Mouse (Mus musculus): Measurements from ENCODE around the gene Rab5a. TPM values are rescaled to one million over a fixed set of nuclear protein-coding genes. Genes with fewer than 3 reads are reported as not detected.
A peak's percentile ranks its signal among the peaks of the same experiment; 100 is the strongest.

Gene Rab5a
- 59.9 and 63.9 TPM in 2 replicates for polyA plus RNA-seq (2016; fragmentation: Nextera tagmentation; extraction: Ambion mirVana)

DNA sequence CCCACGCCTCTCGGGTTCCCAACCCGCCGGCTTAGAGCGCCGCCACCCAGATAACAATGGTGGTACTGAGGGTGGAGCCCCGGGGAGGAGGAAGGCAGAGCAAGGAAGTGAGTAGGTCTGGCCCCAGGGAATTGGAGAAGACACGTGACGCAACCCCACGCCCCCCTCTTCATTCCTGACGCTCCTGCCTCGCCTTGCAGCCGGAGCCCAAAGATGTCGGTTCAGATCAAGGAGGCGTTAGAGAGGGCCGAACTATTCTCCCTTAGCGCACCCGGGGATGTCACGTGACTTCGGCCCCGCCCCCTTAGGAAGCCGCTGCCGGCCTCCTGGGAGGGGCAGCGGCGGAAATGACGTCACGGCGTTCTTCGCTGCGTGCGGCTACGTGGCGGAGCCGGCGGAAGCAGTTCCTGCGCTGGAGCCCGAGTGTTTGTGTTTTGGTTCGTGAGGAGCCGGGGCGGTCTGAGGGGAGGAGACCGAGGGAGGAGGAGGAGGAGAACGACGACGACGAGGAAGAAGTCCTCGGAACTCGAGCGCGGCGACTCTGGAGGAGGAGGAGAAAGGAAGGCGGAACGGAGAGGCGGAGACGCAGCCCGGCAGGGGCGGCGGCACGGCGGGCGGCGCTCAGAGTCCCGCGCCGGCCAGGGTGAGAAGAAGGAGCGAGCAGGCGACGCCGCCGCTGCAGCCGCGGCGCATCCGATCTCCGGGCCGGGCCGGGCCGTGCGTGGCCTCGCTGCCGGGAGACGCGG is at the start of gene Rab5a:
Gene Rab5a (plus strand): TSS at position 377 of the 746 bp plus-strand sequence.
- DNase-seq (ENCODE audit: low spot score), result peak; percentile 99
- under 1% methylated on average over 82 of the region's 82 CpGs for WGBS
- Histone ChIP-seq H3K9me3 (no peaks in the 10 kb centered on the region), H3K4me3 (peak within 1 kb of the TSS; percentile 95), H3K36me3 (replicated peaks) (peaks cover 4% of the 10 kb centered on the region; the same call in 1 of the 2 replicates), H3K27ac (replicated peaks) (peak within 1 kb of the TSS; percentile 96), H3K4me1 (peaks cover 23% of the 10 kb centered on the region), H3K27me3 (replicated peaks; ENCODE audit: low read depth, poor library complexity, severe bottlenecking) (no peaks in the 10 kb centered on the region)

- 88% methylated on average over 2 of the region's 2 CpGs for WGBS
- Histone ChIP-seq H3K4me1 (no peaks in the 10 kb centered on the region), H3K9me3 (no peaks in the 10 kb centered on the region)
Measured at GRCm38 (mm10) chr17:53456152-53456551, 22.9 kb upstream of the Rab5a start.

DNA sequence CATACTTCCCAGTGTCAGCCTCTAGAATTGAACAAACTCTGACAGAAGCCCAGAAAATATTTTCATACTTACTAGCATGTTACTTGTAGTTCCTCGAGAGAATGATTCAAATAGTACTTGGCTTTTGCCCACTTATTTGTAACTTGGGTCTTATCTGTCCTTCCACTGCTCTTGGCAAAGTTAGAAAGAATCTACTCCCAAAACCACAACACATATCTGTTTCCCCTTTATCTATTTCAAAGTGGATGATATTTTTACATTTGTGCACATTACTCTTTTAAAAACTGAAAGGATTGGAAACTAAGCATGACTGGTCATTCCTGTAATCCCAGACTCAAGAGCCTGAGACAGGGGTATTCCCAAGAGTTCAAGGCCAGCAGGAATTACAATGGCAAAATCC is 22.3 kb upstream of the Rab5a start:
- no peaks in the 10 kb centered on the region for H3K9me3 ChIP-seq
- H3K36me3 ChIP-seq (replicated peaks), result no peaks in the 10 kb centered on the region
- no peak for DNase-seq (ENCODE audit: low spot score)
- WGBS, result 86% methylated on average over 1 of the region's 1 CpGs
- no peaks in the 10 kb centered on the region for H3K27me3 ChIP-seq (replicated peaks; ENCODE audit: low read depth, poor library complexity, severe bottlenecking)
- H3K4me1 ChIP-seq, result no peaks in the 10 kb centered on the region
- H3K4me3 ChIP-seq, result no peak overlapping the region
- H3K27ac ChIP-seq (replicated peaks), result no peak overlapping the region

More at GRCm38 (mm10) chr17:53456152-53456551, 22.9 kb upstream of the Rab5a start:
- no peak overlapping the region for H3K4me3 ChIP-seq
- no peak for DNase-seq (ENCODE audit: low spot score)
- H3K36me3 ChIP-seq (replicated peaks), result no peaks in the 10 kb centered on the region
- no peaks in the 10 kb centered on the region for H3K27me3 ChIP-seq (replicated peaks; ENCODE audit: low read depth, poor library complexity, severe bottlenecking)
- no peak overlapping the region for H3K27ac ChIP-seq (replicated peaks)

- peaks cover 11% of the 10 kb centered on the region for H3K4me1 ChIP-seq
- peak; percentile 89 for DNase-seq (ENCODE audit: low spot score)
- H3K27ac ChIP-seq (replicated peaks), result peak within 1 kb of the TSS; percentile 75
- H3K4me3 ChIP-seq, result peak within 1 kb of the TSS; percentile 56
- H3K27me3 ChIP-seq (replicated peaks; ENCODE audit: low read depth, poor library complexity, severe bottlenecking), result no peaks in the 10 kb centered on the region
- H3K36me3 ChIP-seq (replicated peaks), result no peaks in the 10 kb centered on the region
- no peaks in the 10 kb centered on the region for H3K9me3 ChIP-seq
- 20% methylated on average over 26 of the region's 26 CpGs for WGBS
Measured at GRCm38 (mm10) chr17:53462603-53463495, 16.2 kb upstream of the Rab5a start, which contains the start of gene Efhb. TSS of gene Efhb (minus strand) at chr17:53463321.

- H3K4me1 ChIP-seq, result peaks cover 11% of the 10 kb centered on the region
- no peaks in the 10 kb centered on the region for H3K27me3 ChIP-seq (replicated peaks; ENCODE audit: low read depth, poor library complexity, severe bottlenecking)
- peak overlapping the region; percentile 56 for H3K4me3 ChIP-seq
- no peaks in the 10 kb centered on the region for H3K36me3 ChIP-seq (replicated peaks)
- DNase-seq (ENCODE audit: low spot score), result no peak
- H3K9me3 ChIP-seq, result no peaks in the 10 kb centered on the region
- WGBS, result 24% methylated on average over 8 of the region's 9 CpGs
- peak overlapping the region; percentile 75 for H3K27ac ChIP-seq (replicated peaks)
Measured at GRCm38 (mm10) chr17:53463496-53463840, 15.6 kb upstream of the Rab5a start.

DNA sequence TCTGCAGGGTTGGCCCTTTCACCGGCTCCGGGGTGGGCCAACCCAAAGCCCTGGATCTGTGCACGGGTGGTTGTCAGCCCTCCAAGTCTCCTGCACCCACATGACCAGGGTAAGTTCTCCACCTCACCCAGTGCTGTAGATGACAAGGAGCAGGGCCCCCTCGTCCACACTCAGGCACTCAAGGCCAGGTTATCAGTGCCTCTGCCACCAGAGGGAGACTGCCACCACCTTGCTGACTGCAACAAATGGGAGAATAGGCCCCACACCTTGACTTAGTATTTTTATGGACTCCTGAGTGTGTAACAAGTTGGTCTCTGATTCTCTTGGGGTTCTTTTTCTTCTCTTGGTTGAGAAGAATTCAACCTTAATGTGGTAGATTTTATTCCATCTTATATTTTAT is 13.5 kb upstream of the Rab5a start:
- WGBS, result 60% methylated on average over 4 of the region's 4 CpGs

GRCm38 (mm10) chr17:53468697-53469096 is 10.3 kb upstream of the Rab5a start:
- Histone ChIP-seq H3K9me3 (no peaks in the 10 kb centered on the region), H3K4me3 (no peak overlapping the region), H3K27ac (replicated peaks) (no peak overlapping the region), H3K4me1 (0 out of 2 replicates have a peak, but pooled peaks cover 3% of the 10 kb centered on the region), H3K27me3 (replicated peaks; ENCODE audit: low read depth, poor library complexity, severe bottlenecking) (no peaks in the 10 kb centered on the region), H3K36me3 (replicated peaks) (no peaks in the 10 kb centered on the region)
- DNase-seq (ENCODE audit: low spot score), result no peak

More for the DNA sequence above, 13.5 kb upstream of the Rab5a start:
- Histone ChIP-seq H3K9me3 (no peaks in the 10 kb centered on the region), H3K4me1 (peaks cover 11% of the 10 kb centered on the region), H3K27ac (replicated peaks) (no peak overlapping the region), H3K36me3 (replicated peaks) (no peaks in the 10 kb centered on the region), H3K4me3 (no peak overlapping the region), H3K27me3 (replicated peaks; ENCODE audit: low read depth, poor library complexity, severe bottlenecking) (no peaks in the 10 kb centered on the region)
- DNase-seq (ENCODE audit: low spot score), result no peak

- H3K9me3 ChIP-seq, result no peaks in the 10 kb centered on the region
- WGBS, result 9% methylated on average over 15 of the region's 15 CpGs
- no peak for DNase-seq (ENCODE audit: low spot score)
- peak overlapping the region; percentile 95 for H3K4me3 ChIP-seq
- peaks cover 23% of the 10 kb centered on the region for H3K4me1 ChIP-seq
- H3K27ac ChIP-seq (replicated peaks), result peak overlapping the region; percentile 96
- no peaks in the 10 kb centered on the region for H3K36me3 ChIP-seq (replicated peaks)
- no peaks in the 10 kb centered on the region for H3K27me3 ChIP-seq (replicated peaks; ENCODE audit: low read depth, poor library complexity, severe bottlenecking)
Measured at GRCm38 (mm10) chr17:53478066-53478857, 772 bp upstream of the Rab5a start.

DNA sequence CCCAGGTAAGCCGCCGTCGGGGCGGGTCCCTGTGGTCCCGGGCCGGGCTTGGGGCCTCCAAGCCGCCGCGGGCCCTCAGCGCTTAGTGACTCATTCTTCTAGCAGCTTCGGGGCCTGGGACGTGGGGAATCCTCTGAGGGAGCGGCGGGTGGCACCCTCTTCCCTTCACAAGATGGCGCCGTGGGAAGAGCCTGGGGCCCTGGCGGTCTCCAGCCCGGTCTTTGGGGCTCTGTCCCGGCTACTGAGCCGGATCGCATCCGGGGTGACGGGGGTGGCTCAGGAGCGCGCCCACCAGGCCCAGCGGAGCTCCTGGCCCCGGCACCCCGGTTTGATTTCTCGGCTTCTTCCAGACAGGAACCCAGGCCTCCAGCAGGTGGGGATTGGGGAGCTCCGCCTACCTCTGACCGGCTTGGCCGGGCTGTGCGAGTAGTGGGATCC is 589 bp downstream of the Rab5a start:
- peak overlapping the region; percentile 96 for H3K27ac ChIP-seq (replicated peaks)
- WGBS, result under 1% methylated on average over 33 of the region's 33 CpGs
- no peaks in the 10 kb centered on the region for H3K9me3 ChIP-seq
- H3K36me3 ChIP-seq (replicated peaks), result peaks cover 10% of the 10 kb centered on the region
- H3K27me3 ChIP-seq (replicated peaks; ENCODE audit: low read depth, poor library complexity, severe bottlenecking), result no peaks in the 10 kb centered on the region
- H3K4me3 ChIP-seq, result peak overlapping the region; percentile 95
- peak; percentile 72 for DNase-seq (ENCODE audit: low spot score)
- H3K4me1 ChIP-seq, result peaks cover 23% of the 10 kb centered on the region

- H3K4me1 ChIP-seq, result peaks cover 23% of the 10 kb centered on the region
- no peak for DNase-seq (ENCODE audit: low spot score)
- H3K27ac ChIP-seq (replicated peaks), result 0 out of 2 replicates have a peak overlapping the region, but pooled peaks have one; percentile 96
- peaks cover 18% of the 10 kb centered on the region for H3K36me3 ChIP-seq (replicated peaks)
- H3K9me3 ChIP-seq, result no peaks in the 10 kb centered on the region
- peak overlapping the region; percentile 95 for H3K4me3 ChIP-seq
- WGBS, result 57% methylated on average over 7 of the region's 7 CpGs
- H3K27me3 ChIP-seq (replicated peaks; ENCODE audit: low read depth, poor library complexity, severe bottlenecking), result no peaks in the 10 kb centered on the region
Measured at GRCm38 (mm10) chr17:53480433-53480832, 1.4 kb downstream of the Rab5a start.

DNA sequence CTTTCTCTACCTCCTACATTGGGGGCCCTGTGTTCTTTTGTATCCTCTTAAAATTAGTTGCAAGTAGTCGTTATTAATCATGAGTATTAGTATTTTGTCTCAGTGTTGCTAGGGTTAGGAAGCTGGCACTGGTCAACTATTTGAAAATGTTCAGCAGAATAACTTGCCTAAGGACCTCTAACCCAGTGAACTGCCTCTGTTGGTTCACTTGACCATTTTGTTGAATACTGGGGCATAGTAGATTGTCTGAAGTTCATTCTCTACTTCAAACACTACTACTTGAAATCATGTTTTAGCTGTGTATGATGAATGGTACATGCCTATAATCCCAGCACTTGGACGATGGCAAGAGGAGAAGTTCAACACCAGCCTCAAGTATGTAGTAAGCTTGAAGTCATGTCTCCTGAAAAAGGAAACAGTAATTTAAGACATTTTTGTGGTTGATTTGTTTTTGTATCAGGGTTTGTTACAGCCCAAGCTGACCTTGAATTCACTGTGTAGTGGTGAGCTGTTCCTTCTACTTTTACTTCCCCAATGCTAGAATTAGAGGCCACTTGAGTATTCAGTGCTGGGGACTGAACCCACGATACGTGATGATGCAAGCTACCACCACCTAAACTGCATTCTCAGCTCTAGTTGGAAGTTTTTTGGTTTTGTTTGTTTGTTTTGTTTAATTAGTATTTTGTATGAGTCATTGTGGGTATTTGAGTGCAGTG is 9.4 kb downstream of the Rab5a start:
- no peaks in the 10 kb centered on the region for H3K4me1 ChIP-seq
- no peak overlapping the region for H3K27ac ChIP-seq (replicated peaks)
- no peaks in the 10 kb centered on the region for H3K27me3 ChIP-seq (replicated peaks; ENCODE audit: low read depth, poor library complexity, severe bottlenecking)
- no peaks in the 10 kb centered on the region for H3K9me3 ChIP-seq
- peaks cover 89% of the 10 kb centered on the region for H3K36me3 ChIP-seq (replicated peaks)
- WGBS, result 89% methylated on average over 4 of the region's 4 CpGs
- H3K4me3 ChIP-seq, result no peak overlapping the region
- no peak for DNase-seq (ENCODE audit: low spot score)
